Mouse (Mus musculus) frontal cortex, adult 2 months (tissue): ENCODE results near the gene Fnbp4. TPM values are rescaled to one million over a fixed set of nuclear protein-coding genes. Genes with fewer than 3 reads are reported as not detected.
"Not testable (repeated sequence)": the region's sequence is repeated elsewhere in the genome, so short reads cannot be mapped to it uniquely, and the experiment has no call there.

Experiments used
- DNase-seq, 2 experiments: peaks; one replicate each; pipeline ENCODE4 v3.0.0; 2022; ENCODE audit warnings: low spot score in 1 of 2; ENCODE audit errors: extremely low spot score in 1 of 2
- polyA plus RNA-seq: library from polyadenylated mRNA; depleted of rRNA; stranded (reverse); fragments of >200 nt; gene quantifications from 2 replicates; pipeline ENCODE4 v1.2.3, GENCODE M21; 2012; rRNA removed

The Fnbp4 gene
- polyA plus RNA-seq, 1 experiment, result 87.2 TPM

DNA sequence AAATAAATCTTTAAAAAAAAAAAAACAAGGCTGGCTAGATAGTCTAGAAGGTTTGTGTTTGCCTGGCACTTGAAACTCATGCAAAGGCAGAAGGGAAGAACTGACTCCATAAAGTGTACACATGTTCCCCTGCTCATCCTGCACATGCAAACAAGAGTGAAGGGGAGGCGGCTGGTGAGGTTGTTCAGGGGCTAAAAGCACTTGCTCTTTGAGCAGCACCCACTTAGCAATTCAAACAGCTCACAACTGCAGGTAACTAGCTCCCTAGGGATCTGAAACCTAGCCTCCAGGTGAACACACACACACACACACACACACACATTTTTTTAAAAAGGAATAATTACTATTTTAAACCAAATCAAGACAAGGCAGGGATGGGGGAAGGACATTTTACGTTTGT is 36.8 kb downstream of the Fnbp4 start:
- DNase-seq, result no peak

DNA sequence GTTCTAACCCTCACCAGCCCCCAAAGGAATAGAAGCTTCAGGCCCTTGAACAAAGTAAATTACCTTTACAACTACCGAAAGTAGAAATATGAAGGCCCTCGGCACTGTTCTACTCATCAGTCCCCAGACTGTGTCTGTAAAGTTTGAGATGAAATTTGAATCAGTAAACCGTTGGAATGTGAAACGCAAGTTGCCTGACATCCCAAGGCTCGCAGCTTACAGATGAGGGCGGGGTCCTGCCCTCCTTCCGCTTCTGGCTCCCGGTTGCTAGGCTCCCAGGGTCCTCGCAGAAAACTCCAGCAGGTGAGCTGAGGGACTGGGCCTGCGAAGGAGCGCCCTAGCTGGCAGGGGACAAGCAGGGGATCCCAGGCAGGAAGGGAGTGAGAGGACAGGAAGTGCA is 37.3 kb downstream of the Fnbp4 start, which contains the start of gene Agbl2:
TSS of gene Agbl2 (plus strand) at position 270 of the 400 bp plus-strand sequence.
- DNase-seq, result no peak

DNA sequence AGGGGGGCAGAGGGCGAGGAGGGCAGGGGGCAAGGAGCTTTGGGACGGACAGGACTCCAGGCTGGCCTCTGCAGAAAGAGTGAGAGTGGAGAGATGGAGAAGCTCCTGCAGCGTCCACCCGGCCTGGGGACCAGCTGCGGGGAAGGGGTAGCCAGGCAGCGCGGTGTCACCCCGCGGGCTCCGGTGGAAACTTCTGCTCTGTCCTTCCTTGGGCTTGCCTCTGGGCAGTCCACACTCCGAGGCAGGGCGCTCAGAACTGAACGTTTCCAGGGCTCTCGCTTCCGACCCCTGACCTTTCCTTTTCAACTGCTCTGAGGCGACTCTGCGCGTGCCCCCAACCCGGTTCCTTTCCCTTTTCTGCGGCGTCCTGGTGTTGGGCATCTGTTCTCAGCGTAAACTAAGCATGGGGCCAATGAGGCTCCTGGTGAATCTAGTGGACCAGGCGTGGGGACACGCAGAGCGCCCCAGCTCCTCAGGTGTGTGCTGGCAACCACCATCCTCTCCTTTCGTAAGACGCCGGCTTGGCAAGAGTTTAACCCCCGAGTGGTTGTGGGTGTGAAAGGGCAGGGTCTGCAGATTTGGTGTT is 37.8 kb downstream of the Fnbp4 start:
- no peak for DNase-seq

DNA sequence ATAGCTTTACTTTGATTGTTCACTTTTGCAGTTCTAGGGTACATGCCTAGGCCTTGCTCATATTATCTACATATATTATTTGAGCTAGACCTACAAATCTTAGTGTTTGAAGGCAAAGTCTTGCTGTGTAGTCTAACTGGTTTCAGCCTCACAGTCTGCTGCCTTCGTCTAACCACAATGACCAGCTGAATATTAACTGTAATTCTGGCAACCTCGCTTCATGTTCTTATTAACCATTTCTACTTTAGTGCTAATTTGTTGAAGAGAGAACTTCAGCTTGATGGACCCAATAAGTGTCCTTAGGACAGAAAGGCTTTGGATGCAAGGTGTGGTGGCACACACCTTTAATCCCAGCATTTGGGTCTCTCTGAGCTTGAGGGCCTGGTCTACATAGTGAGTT is 43.0 kb downstream of the Fnbp4 start:
- no peak for DNase-seq

DNA sequence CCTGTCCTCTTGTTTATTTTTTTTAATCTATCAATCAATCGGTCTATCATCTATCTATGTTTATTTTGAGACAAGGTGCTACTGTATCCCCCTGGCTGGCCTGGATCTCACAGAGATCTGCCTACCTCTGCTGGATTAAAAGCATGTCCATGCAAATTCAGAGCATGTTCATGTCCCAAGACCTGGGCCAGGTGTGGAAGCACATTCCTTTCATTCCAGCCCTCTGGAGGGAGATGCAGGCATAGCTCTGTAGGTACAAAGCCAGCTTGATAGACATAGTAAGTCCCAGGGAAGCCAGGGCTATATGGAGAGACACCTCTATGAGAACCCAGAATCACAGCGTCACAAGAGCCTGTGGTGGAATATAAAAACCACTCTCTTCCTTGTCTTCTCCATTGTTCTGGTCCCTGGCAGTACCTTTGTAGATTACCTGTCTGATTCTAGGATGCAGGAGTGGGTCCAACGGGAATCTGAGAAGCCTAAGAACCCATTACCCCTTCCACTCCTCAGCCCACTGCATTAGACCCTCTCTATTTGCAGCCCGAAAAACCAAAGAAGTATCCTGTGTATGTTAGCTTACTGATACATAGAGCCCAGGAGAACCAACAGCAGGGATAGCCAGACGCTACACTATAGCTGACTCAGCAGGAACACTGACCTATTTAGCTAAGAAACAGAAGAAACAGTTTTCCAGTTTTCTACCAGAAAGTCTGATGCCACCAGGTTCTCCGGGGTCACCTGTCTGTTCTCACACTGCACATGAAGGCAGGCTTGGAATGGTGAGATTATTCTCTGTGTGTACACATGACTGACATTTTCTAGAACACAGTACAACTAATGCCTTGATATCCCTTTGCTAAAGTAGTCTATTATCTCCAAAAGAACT is 63.3 kb downstream of the Fnbp4 start:
- no peak for DNase-seq

DNA sequence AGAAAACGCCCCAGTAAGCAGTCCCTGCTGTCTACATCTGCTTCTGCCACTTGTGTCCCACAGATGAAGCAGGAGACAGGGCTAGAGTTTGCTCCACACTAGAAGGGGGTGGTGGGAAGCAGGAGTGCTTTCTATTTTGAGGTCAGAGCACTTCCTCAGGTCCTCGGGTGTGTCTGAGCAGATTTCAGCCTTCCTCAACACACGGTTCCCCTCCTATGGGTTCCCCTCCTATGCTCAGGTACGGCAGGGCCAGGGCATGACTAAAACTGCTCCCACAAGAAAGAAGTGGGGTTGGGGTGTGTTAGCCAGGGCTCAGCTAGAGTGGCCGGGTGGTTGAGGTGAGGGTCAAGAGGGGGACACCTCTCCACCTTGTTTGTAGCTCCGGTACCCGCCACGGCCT is 65.6 kb downstream of the Fnbp4 start:
- no peak for DNase-seq

DNA sequence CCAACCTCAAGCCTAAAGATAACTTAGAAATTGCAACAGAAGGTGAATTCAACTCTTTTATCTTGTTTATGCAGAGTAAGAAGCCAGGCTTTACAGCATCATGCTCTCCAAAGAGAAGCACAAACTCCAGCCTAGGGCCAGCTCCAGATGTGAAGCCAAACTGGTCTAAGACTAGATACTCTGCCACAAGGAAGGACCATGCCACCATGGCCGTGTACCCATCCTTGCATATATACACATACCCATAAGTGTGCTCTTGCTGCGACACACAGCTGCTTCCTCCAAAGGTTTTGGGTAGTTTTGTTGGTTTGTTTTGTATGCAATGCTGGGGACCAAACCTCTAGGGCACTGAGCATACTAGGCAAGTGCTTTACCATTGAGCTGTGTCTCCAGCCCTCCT is 70.1 kb downstream of the Fnbp4 start:
- no peak for DNase-seq

DNA sequence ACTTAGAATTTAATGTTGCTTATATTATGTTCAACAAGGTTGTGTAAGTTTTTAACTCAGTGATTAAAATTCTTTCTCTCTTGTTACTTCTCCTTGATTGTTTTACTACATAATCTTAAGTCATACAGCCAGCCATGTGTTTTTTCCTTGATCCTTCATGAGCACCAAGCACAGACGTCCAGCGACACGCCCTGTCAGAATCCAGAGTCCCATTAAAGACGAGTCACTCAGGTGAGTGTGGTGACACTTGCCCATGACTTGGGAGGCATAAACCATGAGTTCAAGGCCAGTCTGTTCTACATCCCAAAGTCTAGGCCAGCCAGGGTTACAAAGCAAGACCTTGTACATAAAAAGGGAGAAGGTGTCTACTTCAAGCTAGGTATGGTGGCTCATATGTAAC is 71.0 kb downstream of the Fnbp4 start:
- DNase-seq, result no peak

DNA sequence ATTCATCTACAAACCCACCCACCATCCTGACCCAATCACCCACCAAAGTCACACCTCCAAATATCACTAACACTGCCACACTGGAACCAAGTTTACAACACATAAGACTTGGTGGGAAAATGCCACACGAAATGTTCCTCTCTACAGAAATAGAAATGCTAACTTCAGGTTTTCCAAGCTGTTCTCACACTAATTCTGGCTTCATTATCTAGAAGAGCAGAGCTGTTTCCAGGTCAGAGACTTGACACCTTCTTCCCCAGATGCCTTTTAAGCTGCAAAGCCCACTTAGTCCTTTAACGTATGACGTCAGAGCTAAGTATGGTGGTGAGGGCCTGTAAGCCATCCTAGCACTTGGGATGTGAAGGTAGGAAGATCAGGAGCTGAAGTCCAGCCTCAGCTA is 73.5 kb downstream of the Fnbp4 start:
- peak; percentile 13 to 30 for DNase-seq

DNA sequence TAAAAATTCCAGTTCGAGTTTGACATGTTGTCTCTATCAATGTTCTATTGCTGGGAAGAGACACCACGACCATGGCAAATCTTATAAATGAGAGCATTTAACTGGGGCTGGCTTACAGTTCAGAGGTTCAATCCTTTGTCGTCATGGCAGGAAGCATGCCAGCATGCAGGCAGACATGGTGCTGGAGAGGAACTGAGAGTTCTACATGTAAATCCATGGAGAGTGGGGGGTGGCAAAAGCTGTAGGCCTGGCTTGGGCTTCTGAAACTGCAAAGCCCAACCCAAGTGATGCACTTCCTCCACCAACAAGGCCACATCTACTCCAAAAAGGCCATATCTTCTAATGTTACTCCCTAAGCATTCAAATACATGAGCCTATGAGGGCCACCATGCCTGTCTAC is 75.7 kb downstream of the Fnbp4 start:
- no peak for DNase-seq

DNA sequence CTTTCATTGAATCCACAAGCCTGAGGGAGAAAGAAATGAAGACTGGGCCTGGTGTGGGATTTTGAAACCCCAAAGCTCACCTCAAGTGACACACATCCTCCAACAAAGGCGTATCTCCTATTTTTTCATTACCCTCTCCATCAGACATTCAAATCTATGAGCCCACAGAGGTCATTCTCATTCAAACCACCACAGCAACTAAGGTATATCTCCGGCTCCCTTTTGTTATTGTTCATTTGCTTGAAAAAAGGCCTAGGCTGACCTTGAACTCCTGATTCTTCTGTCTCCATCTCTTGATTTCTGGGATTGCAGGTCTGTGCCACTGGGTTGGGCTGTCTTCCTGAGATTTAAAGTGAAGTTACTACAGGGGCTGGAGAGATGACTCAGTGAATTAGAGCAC is 77.8 kb downstream of the Fnbp4 start:
- no peak for DNase-seq

DNA sequence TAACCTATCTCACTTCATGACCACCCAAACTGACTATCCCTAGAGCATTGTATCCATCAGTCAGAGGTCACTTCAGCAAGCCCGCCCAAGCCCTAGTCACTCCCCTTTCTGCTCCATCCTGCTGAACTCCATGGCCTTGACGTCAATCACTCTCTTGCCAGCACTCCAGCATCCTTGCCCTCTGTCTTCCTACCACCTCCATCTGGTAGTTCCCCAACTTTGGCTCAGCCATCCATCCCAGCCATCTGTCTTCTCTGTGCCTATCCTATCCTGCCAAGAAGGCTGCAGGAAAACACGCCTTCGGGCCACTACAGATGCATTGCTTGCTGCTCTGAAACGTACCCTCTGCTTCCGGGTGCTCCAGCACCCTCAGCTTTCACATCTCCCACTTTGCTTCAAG is 78.6 kb downstream of the Fnbp4 start:
- peak in 1 of 2 experiments; percentile 56 for DNase-seq

DNA sequence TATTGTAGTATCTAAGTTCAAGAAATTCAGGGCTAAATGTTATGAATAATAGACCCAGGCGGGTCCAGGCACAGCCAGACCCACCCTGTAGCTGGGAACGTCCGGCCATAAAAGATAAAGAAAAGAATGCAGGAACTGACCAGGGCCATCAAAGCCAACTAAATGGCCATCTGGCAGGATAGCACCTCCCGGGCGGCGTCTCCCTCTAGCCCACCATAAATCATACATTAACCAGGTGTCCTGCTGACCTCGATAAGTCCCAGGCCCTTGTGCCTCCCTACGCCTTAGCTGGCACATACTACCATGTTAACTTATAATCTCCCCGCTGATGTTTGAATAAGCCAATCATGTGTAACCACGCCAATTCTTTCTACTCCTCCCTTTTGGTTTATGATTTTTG is 79.4 kb downstream of the Fnbp4 start:
- DNase-seq, result not testable (repeated sequence)

DNA sequence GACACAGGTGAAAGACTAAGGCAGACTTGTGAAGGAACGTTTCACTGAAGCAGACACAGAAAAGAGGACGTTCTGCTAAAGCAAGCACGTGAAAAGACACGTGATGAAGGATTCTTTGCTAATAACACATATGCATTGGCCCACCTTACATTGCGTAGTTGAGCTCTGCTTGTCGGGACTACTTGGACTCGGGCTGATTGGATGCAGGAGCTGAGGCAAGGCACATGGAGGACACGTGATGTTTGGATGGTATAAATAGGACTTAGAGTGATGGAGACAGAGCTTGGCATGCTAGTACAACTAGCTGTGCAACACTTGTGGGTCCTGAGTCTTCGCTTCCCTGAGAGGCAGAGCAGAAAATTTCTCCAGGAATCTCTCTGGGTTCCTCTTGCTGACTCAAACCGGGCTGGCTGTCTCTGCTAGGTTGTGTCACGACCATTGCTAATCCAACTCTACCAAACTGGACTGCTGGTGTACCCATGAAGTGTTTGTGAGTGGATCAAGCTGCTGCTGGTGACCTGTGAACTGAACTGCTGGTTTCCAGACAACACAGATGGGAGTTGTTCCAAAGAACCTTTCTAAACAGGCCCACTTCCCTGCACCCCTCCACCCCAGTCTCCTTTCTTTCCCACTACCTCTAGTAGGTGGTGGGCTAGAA is 80.5 kb downstream of the Fnbp4 start:
- no peak for DNase-seq

DNA sequence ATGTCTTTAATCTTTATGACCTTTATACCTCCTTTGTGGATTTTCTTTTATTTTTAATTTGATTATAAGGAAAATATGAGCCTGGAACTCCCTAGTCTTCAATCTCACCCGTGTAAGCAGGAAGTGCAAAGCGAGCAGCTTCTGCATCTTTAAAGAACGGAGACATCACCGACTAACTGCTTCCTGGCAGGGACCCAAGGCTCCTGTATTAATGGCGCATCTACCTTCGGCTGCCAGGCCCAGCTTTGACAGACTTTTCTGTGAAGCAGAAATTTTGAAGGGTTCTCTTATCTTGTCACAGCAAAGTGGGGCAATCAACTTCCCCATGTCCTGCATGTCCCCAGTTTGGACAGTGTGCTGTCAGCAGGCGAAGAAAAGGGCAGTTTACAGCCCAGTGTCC is 83.6 kb downstream of the Fnbp4 start:
- no peak for DNase-seq

Other genes starting within 250 kb of the Fnbp4 start
- gene Ptprj, start 164.7 kb upstream of the Fnbp4 start, polyA plus RNA-seq, result 32.7 and 37.2 TPM in 2 replicates
- gene Nup160, start 68.2 kb upstream of the Fnbp4 start, polyA plus RNA-seq, result 13.7 and 14.1 TPM in 2 replicates
- gene Agbl2, start 37.4 kb downstream of the Fnbp4 start, polyA plus RNA-seq, result 1.8 and 2.6 TPM in 2 replicates
- 137 and 149 TPM in 2 replicates for gene Mtch2, start 101.8 kb downstream of the Fnbp4 start, polyA plus RNA-seq
- 443 and 446 TPM in 2 replicates for gene C1qtnf4, start 140.5 kb downstream of the Fnbp4 start, polyA plus RNA-seq
- 24.5 and 28.2 TPM in 2 replicates for gene Kbtbd4, start 159.4 kb downstream of the Fnbp4 start, polyA plus RNA-seq
- 216 and 222 TPM in 2 replicates for gene Ndufs3, start 159.5 kb downstream of the Fnbp4 start, polyA plus RNA-seq
- gene Celf1, start 195.0 kb downstream of the Fnbp4 start, polyA plus RNA-seq, result 107 and 127 TPM in 2 replicates